Mouse (Mus musculus) urinary bladder, adult 18-20 months (tissue): ENCODE results near the gene Acad10.
"Not testable (repeated sequence)": the region's sequence is repeated elsewhere in the genome, so short reads cannot be mapped to it uniquely, and the experiment has no call there.

ENCODE experiments used
- DNase-seq, 2 experiments: peaks; one replicate each; pipeline ENCODE4 v3.0.0; 2022; ENCODE audit warnings: low spot score in 2 of 2, mixed read lengths in 2 of 2

The Acad10 gene

DNA sequence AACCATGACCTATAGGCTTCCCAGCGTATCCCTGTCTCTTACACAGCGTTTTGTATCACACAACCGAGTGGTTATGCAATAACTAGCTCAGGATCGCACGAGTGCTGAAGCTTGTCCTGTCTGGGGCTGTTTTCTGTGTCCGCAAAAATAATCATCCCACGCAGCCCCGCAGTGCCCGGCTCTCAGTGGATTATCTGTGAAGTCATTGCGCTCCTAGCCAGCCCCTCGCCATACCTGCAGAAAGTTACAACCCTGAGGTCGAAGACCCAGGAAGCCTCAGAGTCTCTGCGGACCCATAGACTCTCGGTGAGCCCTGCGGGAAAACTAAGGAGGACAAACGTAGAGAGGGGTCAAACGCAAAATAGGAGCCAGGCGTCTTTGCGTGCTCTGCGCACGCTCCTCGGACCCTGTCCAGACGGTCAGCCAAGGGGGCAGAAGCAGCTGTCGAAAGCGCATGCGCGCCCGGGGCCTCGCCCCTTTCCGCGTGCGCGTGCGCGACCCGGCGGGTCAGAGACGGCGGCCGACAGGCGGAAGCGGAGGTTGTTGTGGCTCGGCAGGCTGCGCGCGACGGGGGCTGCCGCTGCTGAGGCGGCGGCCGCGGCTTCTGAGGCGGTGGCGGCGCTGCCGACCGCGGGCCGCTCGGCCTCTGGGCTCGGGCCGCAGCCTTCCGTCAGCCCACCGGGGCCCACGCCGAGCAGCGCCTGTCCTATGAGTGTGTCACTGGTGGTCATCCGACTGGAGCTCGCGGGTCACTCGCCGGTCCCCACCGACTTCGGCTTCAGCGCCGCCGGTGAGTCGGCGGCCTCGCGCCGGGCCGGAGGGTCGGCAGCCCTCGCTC lies at the start of gene Acad10, which contains the start of gene Brap:
Acad10 (minus strand) TSS at position 456 of the 838 bp plus-strand sequence.
Brap (plus strand) TSS at position 505 of the 838 bp plus-strand sequence.
- peak; percentile 89 to 90 for DNase-seq

- no peak for DNase-seq
Measured at GRCm38 (mm10) chr5:121704512-121705248, 44.4 kb upstream of the Acad10 start.

GRCm38 (mm10) chr5:121703341-121703740 lies 43.0 kb upstream of the Acad10 start:
- DNase-seq = no peak

DNA sequence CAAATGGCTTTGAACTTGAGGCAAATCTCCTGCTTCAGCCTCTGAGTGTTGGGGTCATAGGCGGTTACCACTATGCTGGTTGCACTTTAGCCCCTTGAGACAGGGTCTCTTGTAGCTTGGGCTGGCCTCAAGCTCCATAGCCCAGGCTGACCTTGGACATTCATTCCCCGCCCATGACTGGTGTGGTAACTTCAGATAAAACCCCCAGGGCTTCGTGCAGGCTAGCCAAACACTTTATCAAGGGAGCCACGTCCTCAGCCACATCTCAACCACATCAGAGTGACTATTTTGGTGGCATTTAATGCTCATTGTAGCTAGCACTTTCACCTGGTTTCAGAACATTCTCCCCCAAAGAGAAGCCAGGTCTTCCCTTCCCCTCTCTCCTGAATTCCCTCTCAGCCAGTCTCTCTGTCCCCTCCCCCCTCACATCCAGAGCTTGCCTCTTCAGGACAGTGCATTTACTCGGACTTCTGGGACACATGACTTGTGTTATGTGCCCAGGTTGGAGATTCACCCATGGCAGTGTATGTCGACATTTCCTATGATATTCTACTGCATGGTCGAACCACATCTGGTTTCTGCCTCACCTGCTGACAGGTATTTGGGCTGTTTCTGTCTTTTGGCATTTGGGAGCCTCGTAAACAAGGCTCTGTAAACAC lies 40.9 kb upstream of the Acad10 start:
- DNase-seq = no peak

DNA sequence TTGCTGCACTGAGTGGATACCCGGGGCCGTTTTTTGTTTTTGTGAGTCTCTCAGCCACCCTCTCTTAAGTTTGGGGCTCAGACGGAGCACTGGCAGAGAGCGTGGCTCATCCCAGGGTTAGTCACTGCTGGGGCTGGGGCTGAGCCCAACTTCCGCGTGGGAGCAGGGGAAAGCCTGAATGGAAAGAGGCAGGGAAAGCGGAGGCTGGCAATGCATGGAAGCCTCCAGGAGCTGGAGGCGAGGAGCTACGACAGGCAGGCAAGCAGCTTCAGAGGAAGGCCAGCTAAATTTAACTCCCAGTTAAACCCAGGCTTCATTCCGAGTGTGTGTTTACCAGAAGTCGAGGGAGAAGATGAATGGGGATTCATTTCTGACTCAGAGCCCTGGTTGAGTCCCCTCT lies 40.2 kb upstream of the Acad10 start:
- no peak for DNase-seq

DNA sequence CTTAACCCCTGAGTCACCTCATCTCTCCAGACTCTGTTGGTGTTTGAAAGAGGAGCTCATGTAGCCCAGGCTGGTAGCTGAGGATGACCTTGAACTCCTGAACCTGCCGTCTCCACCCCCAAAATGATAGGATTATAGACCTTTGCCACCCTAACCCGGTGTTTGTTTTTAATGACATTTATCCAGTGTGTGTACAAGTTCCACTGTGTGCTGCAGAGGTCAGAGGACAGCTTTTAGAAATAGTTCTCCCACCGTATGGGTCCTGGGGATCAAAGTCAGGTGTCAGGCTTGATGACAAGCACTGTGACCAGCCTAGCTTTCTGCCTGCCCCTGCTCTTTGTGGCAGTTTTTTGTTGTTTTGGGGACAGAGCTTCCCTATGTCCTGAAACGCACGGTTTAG lies 39.6 kb upstream of the Acad10 start:
- DNase-seq = no peak

- no peak for DNase-seq
Measured at GRCm38 (mm10) chr5:121696761-121697160, 36.4 kb upstream of the Acad10 start.

DNA sequence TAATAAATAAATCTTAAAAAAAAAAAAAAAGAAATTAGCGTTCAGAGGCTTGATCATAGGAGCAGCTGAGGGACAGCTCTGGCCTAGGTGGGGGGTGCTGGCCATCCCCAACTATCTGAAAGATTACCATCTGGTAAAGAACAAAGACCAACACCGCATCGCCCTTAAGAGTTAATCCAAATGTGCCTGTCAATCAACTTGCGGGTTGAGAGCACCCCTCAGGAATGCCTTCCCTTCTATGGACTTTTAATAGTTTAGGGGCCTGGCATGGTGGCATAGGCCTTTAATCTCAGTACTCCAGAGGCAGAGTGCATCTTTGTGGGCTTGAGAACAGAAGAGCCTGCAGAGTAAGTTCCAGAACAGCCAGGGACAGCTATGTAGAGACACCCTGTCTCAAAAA lies 32.6 kb upstream of the Acad10 start:
- DNase-seq = no peak

DNA sequence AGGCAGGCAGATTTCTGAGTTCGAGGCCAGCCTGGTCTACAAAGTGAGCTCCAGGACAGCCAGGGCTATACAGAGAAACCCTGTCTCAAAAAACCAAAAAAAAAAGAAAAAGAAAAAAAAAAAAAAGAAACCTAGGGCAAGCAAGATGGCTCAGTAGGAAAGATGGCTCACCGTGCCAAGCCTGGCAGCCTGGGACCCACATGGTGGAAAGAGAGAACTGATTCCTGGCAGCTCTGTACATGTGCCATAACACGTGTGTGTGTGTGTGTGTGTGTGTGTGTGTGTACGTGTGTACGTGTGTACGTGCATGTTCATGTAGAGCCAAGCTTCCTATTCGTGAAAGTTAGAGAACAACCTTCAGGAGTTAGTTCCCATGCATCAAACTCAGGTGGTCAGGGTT lies 31.1 kb upstream of the Acad10 start:
- not testable (repeated sequence) for DNase-seq

DNA sequence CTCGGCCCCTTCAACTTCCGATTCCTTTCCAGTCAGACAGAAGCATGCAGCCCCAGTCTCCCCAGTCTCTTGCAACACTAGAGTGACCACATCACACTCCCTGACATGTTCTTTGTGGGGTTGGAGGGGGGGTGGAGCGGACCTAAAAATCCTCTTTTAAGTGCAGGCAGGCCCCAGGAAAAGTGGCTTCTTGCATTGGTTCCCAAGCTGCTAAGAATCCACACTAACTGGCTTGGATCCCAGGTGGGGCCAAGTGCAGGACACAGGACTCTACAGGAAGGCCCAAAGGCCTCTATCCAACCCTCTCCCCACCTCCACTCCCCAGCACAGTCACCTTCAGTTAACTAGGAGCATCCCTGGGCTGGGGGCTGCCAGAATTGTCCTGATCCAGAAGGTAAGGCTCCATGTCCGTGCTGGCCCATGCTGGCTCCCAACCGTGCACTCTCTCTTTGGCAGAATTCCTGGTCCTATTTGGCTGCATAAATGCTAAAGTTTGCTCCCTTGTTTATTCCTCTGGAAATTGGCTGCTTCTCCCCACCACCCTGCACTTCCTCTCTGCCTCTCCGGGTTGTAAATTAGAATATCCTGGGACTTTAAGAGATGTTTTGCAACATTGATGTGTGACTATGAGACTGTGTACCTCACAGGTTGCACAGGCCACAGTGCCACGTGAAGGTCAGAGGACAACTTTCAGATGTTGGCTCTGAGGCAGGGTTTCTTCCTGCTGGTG lies 30.3 kb upstream of the Acad10 start:
- no peak for DNase-seq

DNA sequence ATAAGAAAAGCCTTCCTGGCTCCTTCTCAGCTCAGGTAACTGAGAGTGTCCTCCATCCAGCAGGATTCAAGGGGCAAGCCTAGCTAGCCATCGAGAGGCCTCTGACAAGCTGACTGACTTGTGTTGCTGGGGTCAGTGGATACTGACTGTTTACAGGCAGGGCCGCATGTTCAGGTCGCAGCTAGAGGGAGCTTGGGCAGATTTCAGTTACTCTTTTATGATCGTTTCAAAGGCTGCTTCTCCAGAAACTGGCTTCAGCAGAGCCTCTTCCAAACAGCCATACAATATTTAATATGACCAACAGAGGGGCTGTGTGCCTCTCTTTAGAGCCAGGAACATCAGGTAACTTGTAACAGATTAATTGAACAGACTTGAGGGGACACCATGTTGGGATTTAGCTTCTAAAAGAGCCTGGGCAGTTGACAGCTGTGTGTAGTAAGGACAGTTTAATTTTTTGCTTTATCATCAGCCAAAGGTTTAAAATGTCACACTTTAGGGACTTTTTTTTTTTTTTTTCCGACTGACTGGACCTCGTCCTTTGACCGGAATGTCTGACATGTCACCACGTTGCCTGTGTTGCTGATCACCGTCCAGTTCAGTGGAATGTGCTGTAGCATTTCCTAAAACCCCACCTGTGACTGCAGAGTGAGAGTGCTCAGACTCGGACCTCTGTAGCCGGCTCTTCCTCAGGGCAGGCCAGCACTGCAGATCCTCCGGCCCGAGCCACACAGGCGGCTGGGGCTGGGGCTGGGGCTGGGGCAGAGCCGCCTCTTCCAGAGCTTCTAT lies 26.0 kb upstream of the Acad10 start:
- no peak for DNase-seq

- DNase-seq = no peak
Measured at GRCm38 (mm10) chr5:121685495-121685894, 25.2 kb upstream of the Acad10 start.

- no peak for DNase-seq
Measured at GRCm38 (mm10) chr5:121682250-121682649, 21.9 kb upstream of the Acad10 start.

DNA sequence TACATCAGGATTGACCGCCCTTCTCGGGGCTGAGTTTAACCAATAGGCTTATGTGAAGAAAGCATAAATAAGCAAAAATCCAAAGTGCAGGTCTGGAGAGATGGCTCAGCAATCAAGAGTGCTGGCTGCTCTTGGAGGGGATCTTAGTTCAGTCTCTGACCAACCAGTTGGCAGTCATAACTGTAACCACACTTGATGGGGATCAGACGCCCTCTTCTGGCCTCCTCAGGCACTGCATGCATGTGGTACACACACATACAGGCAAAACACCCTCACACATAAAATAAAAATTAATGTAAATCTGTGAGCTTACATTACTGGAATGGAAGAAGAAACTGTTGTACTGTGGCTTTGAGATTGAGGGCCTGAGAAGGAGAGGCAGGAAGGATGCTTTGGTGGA lies 10.1 kb upstream of the Acad10 start:
- DNase-seq = no peak

DNA sequence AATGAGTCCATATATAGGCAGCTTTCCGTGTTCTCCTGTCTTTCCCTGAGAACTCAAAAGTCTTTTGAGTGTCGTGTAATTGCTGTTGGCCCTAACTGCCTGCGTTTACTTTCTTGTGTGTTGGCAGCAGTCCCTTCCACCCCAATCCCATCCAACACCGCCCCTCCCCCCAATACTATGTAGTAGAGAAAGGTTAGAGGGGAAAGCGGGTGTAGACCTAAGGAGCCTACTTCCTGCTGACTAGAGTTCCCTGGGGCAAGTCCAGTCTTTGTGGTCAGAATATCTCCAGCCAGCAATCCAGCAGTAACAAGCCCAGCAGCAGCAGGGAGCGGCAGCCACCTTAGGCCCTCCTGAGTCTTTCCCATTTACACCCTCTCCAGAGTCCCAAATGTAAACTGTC lies 8.1 kb upstream of the Acad10 start:
- no peak for DNase-seq

DNA sequence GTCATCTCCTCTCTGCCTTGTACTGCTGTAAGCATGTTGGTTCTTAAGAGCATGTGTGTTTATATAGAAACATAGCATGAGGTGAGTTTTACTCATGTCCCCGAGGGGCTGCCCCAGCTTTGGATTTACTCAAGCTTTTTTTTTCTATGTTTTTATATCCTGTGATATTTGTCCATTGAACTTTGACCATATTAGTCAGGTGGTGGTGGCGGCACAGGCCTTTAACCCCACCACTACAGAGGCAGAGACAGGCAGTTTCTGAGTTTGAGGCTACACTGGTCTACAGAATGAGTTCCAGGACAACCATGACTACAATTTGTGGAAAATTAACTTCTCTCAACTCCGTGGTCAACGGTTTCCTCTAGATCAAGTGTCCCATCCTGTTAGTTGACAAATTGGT lies 6.8 kb upstream of the Acad10 start:
- DNase-seq = no peak

DNA sequence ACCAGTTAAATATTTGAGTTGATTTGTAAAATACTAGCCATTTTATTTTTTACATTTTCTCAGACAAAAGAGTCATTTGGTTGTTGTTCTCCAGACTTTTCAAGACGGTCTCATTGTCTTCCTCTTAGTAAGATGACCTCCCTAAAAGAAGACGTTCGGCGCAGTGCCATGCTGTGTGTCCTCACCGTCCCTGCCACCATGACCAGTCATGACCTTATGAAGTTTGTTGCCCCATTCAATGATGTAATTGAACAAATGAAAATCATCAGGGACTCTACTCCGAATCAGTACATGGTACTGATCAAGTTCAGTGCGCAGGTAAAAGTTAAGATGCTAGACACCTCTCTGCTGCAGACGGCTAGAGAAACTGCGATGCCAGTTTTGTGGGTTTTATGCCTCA lies 4.7 kb upstream of the Acad10 start:
- DNase-seq = no peak

- no peak for DNase-seq
Measured at GRCm38 (mm10) chr5:121664078-121664477, 3.8 kb upstream of the Acad10 start.

DNA sequence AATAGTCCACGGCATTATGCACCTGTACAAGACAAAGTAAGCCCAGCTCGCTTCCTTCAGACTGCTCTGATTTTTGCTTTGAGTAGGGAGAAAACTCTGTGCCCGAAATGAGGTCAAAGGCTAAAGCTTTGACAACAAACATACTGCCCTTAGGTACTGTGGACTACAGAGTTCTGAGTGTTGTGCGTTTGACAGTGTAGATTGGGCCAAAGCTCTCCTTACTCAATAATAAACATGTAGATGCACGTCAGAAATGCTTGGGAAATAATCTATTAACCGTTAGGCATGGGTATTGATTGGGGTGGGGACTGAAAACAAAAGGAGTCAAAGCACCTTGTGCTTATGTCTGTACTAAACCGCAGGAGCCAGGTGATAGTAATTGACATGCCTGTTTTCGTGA lies 3.1 kb upstream of the Acad10 start:
- no peak for DNase-seq

DNA sequence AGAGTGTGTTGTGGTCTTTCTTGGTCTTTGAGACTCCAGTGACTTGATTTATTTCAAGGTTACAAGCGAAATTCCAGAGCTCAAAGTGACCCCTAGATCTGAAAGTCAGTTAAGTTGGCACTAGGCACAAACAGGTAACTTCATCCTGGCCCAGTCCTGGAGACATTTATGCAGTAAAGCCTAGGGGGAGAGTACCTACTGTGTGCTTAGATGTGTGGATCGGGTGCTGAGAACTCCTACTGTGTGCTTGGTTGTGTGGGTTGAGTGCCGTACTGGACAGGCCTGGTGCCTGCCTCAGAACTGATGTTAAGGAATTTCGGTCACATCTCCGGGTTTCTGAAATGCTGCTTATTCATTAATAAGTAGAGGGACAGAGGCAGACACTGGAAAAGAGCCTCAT lies 1.2 kb upstream of the Acad10 start:
- no peak for DNase-seq

- DNase-seq = peak in 1 of 2 experiments; percentile 46
Measured at GRCm38 (mm10) chr5:121660897-121661254, 562 bp upstream of the Acad10 start.
